In the genomic region with DNA sequence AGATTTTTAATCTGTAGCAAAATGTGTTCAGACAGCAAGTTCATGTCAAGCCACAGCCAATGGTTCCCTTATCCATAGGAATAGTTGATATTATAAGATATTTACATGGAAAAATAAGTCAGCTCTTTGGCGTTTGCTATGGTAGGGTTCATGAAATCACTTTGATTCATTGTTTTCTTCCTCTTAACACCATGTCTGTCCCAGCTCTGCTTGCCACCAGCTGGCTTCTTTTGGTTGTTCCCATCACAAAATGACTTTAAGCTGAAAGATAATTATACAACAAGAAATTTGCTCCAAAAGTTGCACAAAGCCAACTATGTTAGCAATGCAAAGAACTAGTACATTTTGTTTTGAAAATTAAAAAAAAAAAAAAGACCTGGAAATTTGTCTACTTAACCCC, we compare ENCODE assay signal across 25 mouse cellular contexts.
A peak's percentile ranks its signal among the peaks of the same experiment; 100 is the strongest.
DNase-seq lines count a peak whose midpoint lies in the region; ATAC-seq and TF ChIP-seq lines count a peak whose summit lies in the region.
"Had no signal": no experiment of that assay in that cellular context is flagged by ENCODE, and none has a peak within 500 bp of the region (broad histone marks: within the 10 kb centered on the region; RNA-seq: fewer than 3 reads in every experiment).

No protein-coding gene starts in this region.

- no peaks in the 10 kb centered on the region for H3K9me3 ChIP-seq in intestine, embryonic 15.5 days
- no peaks in the 10 kb centered on the region for H3K9me3 ChIP-seq in intestine, embryonic 16.5 days (ENCODE audit: control insufficient read depth, low read length)
- H3K9me3 ChIP-seq in lung, postnatal 0 days (ENCODE audit: low read length): no peaks in the 10 kb centered on the region
- no peaks in the 10 kb centered on the region for H3K9me3 ChIP-seq in stomach, embryonic 16.5 days (replicated peaks; ENCODE audit: control insufficient read depth, low read length)
- H3K9me3 ChIP-seq in midbrain, embryonic 15.5 days: no peaks in the 10 kb centered on the region
- H3K9me3 ChIP-seq: heart, embryonic 10.5 days; limb, embryonic 10.5 days; limb, embryonic 15.5 days; liver, embryonic 13.5 days; midbrain, embryonic 12.5 days; neural tube, embryonic 13.5 days had no signal

- H3K4me1 ChIP-seq in intestine, embryonic 15.5 days (replicated peaks): 0 out of 2 replicates have a peak, but pooled peaks cover 11% of the 10 kb centered on the region
- H3K4me1 ChIP-seq in intestine, embryonic 16.5 days (ENCODE audit: control insufficient read depth, insufficient read depth, low read length): peaks cover 6% of the 10 kb centered on the region
- no peaks in the 10 kb centered on the region for H3K4me1 ChIP-seq in lung, postnatal 0 days (ENCODE audit: insufficient read depth, low read depth, low read length)
- peaks cover 8% of the 10 kb centered on the region for H3K4me1 ChIP-seq in stomach, embryonic 16.5 days (ENCODE audit: control insufficient read depth, insufficient read depth, low read length)
- no peaks in the 10 kb centered on the region; the same call in 1 of the 2 replicates for H3K4me1 ChIP-seq in midbrain, embryonic 15.5 days
- H3K4me1 ChIP-seq: heart, embryonic 10.5 days; limb, embryonic 15.5 days; liver, embryonic 13.5 days; megakaryocyte, embryonic 14.5 days; midbrain, embryonic 12.5 days; neural tube, embryonic 13.5 days had no signal

- no peak overlapping the region for H3K4me3 ChIP-seq in intestine, embryonic 15.5 days (replicated peaks)
- no peak overlapping the region for H3K4me3 ChIP-seq in intestine, embryonic 16.5 days (ENCODE audit: low read length)
- no peak overlapping the region for H3K4me3 ChIP-seq in lung, postnatal 0 days (ENCODE audit: low read depth, low read length)
- H3K4me3 ChIP-seq in stomach, embryonic 16.5 days (replicated peaks; ENCODE audit: low read length): no peak overlapping the region
- no peak overlapping the region for H3K4me3 ChIP-seq in midbrain, embryonic 15.5 days
- H3K4me3 ChIP-seq: erythroblast, embryonic 14.5 days; heart, embryonic 10.5 days; limb, embryonic 10.5 days; limb, embryonic 15.5 days; liver, embryonic 13.5 days; megakaryocyte, embryonic 14.5 days; midbrain, embryonic 12.5 days; neural tube, embryonic 13.5 days had no signal

- no peak overlapping the region for H3K4me2 ChIP-seq in intestine, embryonic 15.5 days (replicated peaks)
- no peak overlapping the region for H3K4me2 ChIP-seq in intestine, embryonic 16.5 days (ENCODE audit: low read depth, low read length)
- H3K4me2 ChIP-seq in lung, postnatal 0 days (replicated peaks; ENCODE audit: low read depth, low read length): no peak overlapping the region
- no peak overlapping the region for H3K4me2 ChIP-seq in stomach, embryonic 16.5 days (ENCODE audit: low read depth, low read length)
- no peak overlapping the region for H3K4me2 ChIP-seq in midbrain, embryonic 15.5 days
- H3K4me2 ChIP-seq: hindbrain, embryonic 14.5 days; limb, embryonic 15.5 days; liver, embryonic 13.5 days; midbrain, embryonic 12.5 days; neural tube, embryonic 13.5 days had no signal

- no peak for ATAC-seq in intestine, embryonic 15.5 days
- no peak for ATAC-seq in intestine, embryonic 16.5 days
- peak; percentile 82 for ATAC-seq in lung, postnatal 0 days
- no peak for ATAC-seq in stomach, embryonic 16.5 days (ENCODE audit: insufficient read depth, low FRiP score)
- no peak for ATAC-seq in midbrain, embryonic 15.5 days (replicated peaks)

- peak overlapping the region; percentile 51; the same call in 1 of the 2 replicates for H3K27ac ChIP-seq in intestine, embryonic 15.5 days
- no peak overlapping the region for H3K27ac ChIP-seq in intestine, embryonic 16.5 days (ENCODE audit: low read length)
- H3K27ac ChIP-seq in lung, postnatal 0 days (ENCODE audit: low read length): peak overlapping the region; percentile 79
- H3K27ac ChIP-seq in stomach, embryonic 16.5 days (ENCODE audit: low read length): peak overlapping the region; percentile 44
- H3K27ac ChIP-seq in midbrain, embryonic 15.5 days: no peak overlapping the region
- H3K27ac ChIP-seq: heart, embryonic 10.5 days; hindbrain, embryonic 14.5 days; limb, embryonic 10.5 days; limb, embryonic 15.5 days; liver, embryonic 13.5 days; midbrain, embryonic 12.5 days; neural tube, embryonic 13.5 days had no signal

- WGBS in intestine, embryonic 15.5 days: 61% methylated on average over 1 of the region's 1 CpGs
- 56% methylated on average over 1 of the region's 1 CpGs for WGBS in intestine, embryonic 16.5 days
- WGBS in lung, postnatal 0 days: 48% methylated on average over 1 of the region's 1 CpGs
- 44% methylated on average over 1 of the region's 1 CpGs for WGBS in stomach, embryonic 16.5 days
- 86% methylated on average over 1 of the region's 1 CpGs for WGBS in midbrain, embryonic 15.5 days

- no peaks in the 10 kb centered on the region for H3K27me3 ChIP-seq in intestine, embryonic 15.5 days (replicated peaks)
- H3K27me3 ChIP-seq in intestine, embryonic 16.5 days (replicated peaks; ENCODE audit: control insufficient read depth, insufficient read depth, low read length): no peaks in the 10 kb centered on the region
- H3K27me3 ChIP-seq in lung, postnatal 0 days (replicated peaks; ENCODE audit: insufficient read depth, low read length): no peaks in the 10 kb centered on the region
- no peaks in the 10 kb centered on the region for H3K27me3 ChIP-seq in stomach, embryonic 16.5 days (ENCODE audit: control insufficient read depth, insufficient read depth, low read length)
- no peaks in the 10 kb centered on the region for H3K27me3 ChIP-seq in midbrain, embryonic 15.5 days (replicated peaks)
- H3K27me3 ChIP-seq: limb, embryonic 15.5 days; liver, embryonic 13.5 days; megakaryocyte, embryonic 14.5 days; midbrain, embryonic 12.5 days; neural tube, embryonic 13.5 days had no signal

- peak; percentile 32 for DNase-seq in kidney, postnatal 14 days
- DNase-seq in kidney, postnatal 36 days: no peak
- DNase-seq in lung, postnatal 0 days (ENCODE audit: low spot score): peak; percentile 91
- no peak for DNase-seq in lung, postnatal 10 days
- DNase-seq: adrenal gland, postnatal 25 days; B cell, adult 2 months; cerebellum, adult 2 months; cerebellum, postnatal 14 days; gastrocnemius, postnatal 10 days; kidney, postnatal 4 days; liver, embryonic 13.5 days; right cerebral cortex, postnatal 4 days; thymus, postnatal 14 days had no signal

- TF ChIP-seq EP300 in lung, postnatal 0 days (IDR thresholded peaks at IDR 0.05): peak; percentile 81

- no peaks in the 10 kb centered on the region for H3K36me3 ChIP-seq in intestine, embryonic 15.5 days
- no peaks in the 10 kb centered on the region for H3K36me3 ChIP-seq in intestine, embryonic 16.5 days (ENCODE audit: control insufficient read depth, insufficient read depth, low read length)
- H3K36me3 ChIP-seq in lung, postnatal 0 days (ENCODE audit: insufficient read depth, low read length): no peaks in the 10 kb centered on the region
- no peaks in the 10 kb centered on the region for H3K36me3 ChIP-seq in stomach, embryonic 16.5 days (ENCODE audit: control insufficient read depth, insufficient read depth, low read length)
- H3K36me3 ChIP-seq in midbrain, embryonic 15.5 days (replicated peaks): no peaks in the 10 kb centered on the region
- H3K36me3 ChIP-seq: heart, embryonic 10.5 days; limb, embryonic 10.5 days; limb, embryonic 15.5 days; liver, embryonic 13.5 days; midbrain, embryonic 12.5 days; neural tube, embryonic 13.5 days had no signal

- no peak overlapping the region for H3K9ac ChIP-seq in intestine, embryonic 15.5 days
- H3K9ac ChIP-seq in intestine, embryonic 16.5 days (ENCODE audit: low read depth, low read length): no peak overlapping the region
- no peak overlapping the region for H3K9ac ChIP-seq in lung, postnatal 0 days (replicated peaks; ENCODE audit: low read depth)
- no peak overlapping the region for H3K9ac ChIP-seq in stomach, embryonic 16.5 days (ENCODE audit: low read length)
- no peak overlapping the region for H3K9ac ChIP-seq in midbrain, embryonic 15.5 days
- H3K9ac ChIP-seq: hindbrain, embryonic 14.5 days; limb, embryonic 15.5 days; liver, embryonic 13.5 days; midbrain, embryonic 12.5 days; neural tube, embryonic 13.5 days had no signal

- no peak for TF ChIP-seq CTCF in lung, postnatal 0 days (IDR thresholded peaks at IDR 0.05)

Comparison
In these comparisons a context has a peak if more than half of its experiments do, and no peak if none do; other contexts are left out.
1. H3K27ac ChIP-seq: peak in intestine, embryonic 15.5 days (single experiment), lung, postnatal 0 days (single experiment) and stomach, embryonic 16.5 days (single experiment); none in intestine, embryonic 16.5 days (single experiment) and midbrain, embryonic 15.5 days (single experiment).
2. DNase-seq: peak in kidney, postnatal 14 days (single experiment) and lung, postnatal 0 days (single experiment); none in kidney, postnatal 36 days (0 of 2) and lung, postnatal 10 days (single experiment).